Mouse (Mus musculus) liver, adult 2 months (tissue): ENCODE results near the gene Tmcc2. TPM values are rescaled to one million over a fixed set of nuclear protein-coding genes. Genes with fewer than 3 reads are reported as not detected.
A peak's percentile ranks its signal among the peaks of the same experiment; 100 is the strongest.

Source experiments
- DNase-seq: peaks from one replicate; pipeline ENCODE4 v3.0.0-alpha.2; 2011; ENCODE audit warnings: low read depth, low spot score; ENCODE audit errors: extremely low read depth
- H3K27ac ChIP-seq: fragments of 200-500 bp; replicated peaks from 2 replicates; pipeline ENCODE4 v1.5.1; 2012; ENCODE audit warnings: low read depth, mild to moderate bottlenecking, control low read depth, inconsistent platforms, low read length; ENCODE audit not compliant: insufficient read depth
- H3K27me3 ChIP-seq: fragments of 200-500 bp; 2 replicates; pipeline ENCODE4 v1.6.1; 2012; ENCODE audit warnings: mild to moderate bottlenecking, moderate library complexity, low read length, inconsistent platforms; ENCODE audit not compliant: control insufficient read depth, insufficient read depth
- H3K36me3 ChIP-seq: fragments of 200-500 bp; 2 replicates; pipeline ENCODE4 v1.6.1; 2012; ENCODE audit warnings: low read length, inconsistent platforms; ENCODE audit not compliant: control insufficient read depth, insufficient read depth
- H3K4me1 ChIP-seq: fragments of 200-500 bp; 2 replicates; pipeline ENCODE4 v1.6.1; 2011; ENCODE audit warnings: low read length; ENCODE audit not compliant: control insufficient read depth, insufficient read depth
- H3K4me3 ChIP-seq: fragments of 200-500 bp; 2 replicates; pipeline ENCODE4 v1.5.1; 2011; ENCODE audit warnings: low read depth, mild to moderate bottlenecking, control low read depth, low read length, moderate library complexity; ENCODE audit not compliant: insufficient read depth
- H3K79me2 ChIP-seq: fragments of 200-500 bp; 2 replicates; pipeline ENCODE4 v1.6.1; 2012; ENCODE audit warnings: inconsistent platforms, mild to moderate bottlenecking, low read length, moderate library complexity; ENCODE audit not compliant: control insufficient read depth, insufficient read depth
- H3K9ac ChIP-seq: fragments of 200-500 bp; 2 replicates; pipeline ENCODE4 v1.6.1; 2012; ENCODE audit warnings: low read depth, mild to moderate bottlenecking, control low read depth, inconsistent platforms, low read length
- CTCF ChIP-seq: fragments of 200-500 bp; IDR thresholded peaks from 2 replicates; pipeline ENCODE4 v1.5.1; 2011; ENCODE audit warnings: low read depth, low read length, control low read depth
- POLR2A ChIP-seq: fragments of 200-500 bp; IDR thresholded peaks from 2 replicates; pipeline ENCODE4 v1.6.1; 2011; ENCODE audit warnings: low read length, control low read depth; ENCODE audit not compliant: insufficient read depth; ENCODE audit errors: extremely low read depth
- WGBS: fragments of 180-500 bp; shearing (Covaris S2); methylation state at CpG from one replicate; pipeline ENCODE4 v1.1.7; 2018; 5-methylcytosine and 5-hydroxymethylcytosine counted together
- polyA plus RNA-seq: library from polyadenylated mRNA; depleted of rRNA; stranded (reverse); fragments of >200 nt; gene quantifications from 2 replicates; pipeline ENCODE4 v1.2.3, GENCODE M21; 2012
- total RNA-seq: library from RNA; depleted of rRNA; stranded (reverse); fragments of >200 nt; gene quantifications from 2 replicates; pipeline ENCODE4 v1.2.3, GENCODE M21; 2014

The Tmcc2 gene
- total and polyA plus RNA-seq, 2 experiments, result 1.6 to 2.5 TPM

GRCm38 (mm10) chr1:132312703-132313102 lies 78.4 kb downstream of the Tmcc2 start:
- Histone ChIP-seq H3K9ac (no peak overlapping the region), H3K27me3 (no peaks in the 10 kb centered on the region; the same call in 1 of the 2 replicates), H3K79me2 (no peaks in the 10 kb centered on the region), H3K4me3 (no peak overlapping the region), H3K27ac (no peak overlapping the region), H3K36me3 (no peaks in the 10 kb centered on the region), H3K4me1 (peaks cover 5% of the 10 kb centered on the region; the same call in 1 of the 2 replicates)
- DNase-seq, result peak; percentile 57
- TF ChIP-seq CTCF (peak; percentile 52), POLR2A (no peak)
- WGBS, result 49% methylated on average over 3 of the region's 3 CpGs

GRCm38 (mm10) chr1:132312043-132312442 lies 79.0 kb downstream of the Tmcc2 start:
- Histone ChIP-seq H3K36me3 (no peaks in the 10 kb centered on the region), H3K9ac (no peak overlapping the region), H3K27ac (no peak overlapping the region), H3K4me3 (no peak overlapping the region), H3K4me1 (peaks cover 3% of the 10 kb centered on the region; the same call in 1 of the 2 replicates), H3K27me3 (no peaks in the 10 kb centered on the region; the same call in 1 of the 2 replicates), H3K79me2 (no peaks in the 10 kb centered on the region)
- 35% methylated on average over 2 of the region's 2 CpGs for WGBS
- no peak for DNase-seq
- TF ChIP-seq POLR2A (no peak), CTCF (no peak)

- H3K27ac ChIP-seq, result no peak overlapping the region
- 83% methylated on average over 10 of the region's 10 CpGs for WGBS
- TF ChIP-seq POLR2A, result no peak
- TF ChIP-seq CTCF, result no peak
- peaks cover 3% of the 10 kb centered on the region; the same call in 1 of the 2 replicates for H3K4me1 ChIP-seq
- no peak for DNase-seq
- no peaks in the 10 kb centered on the region for H3K79me2 ChIP-seq
- no peak overlapping the region for H3K4me3 ChIP-seq
- H3K9ac ChIP-seq, result no peak overlapping the region
- H3K27me3 ChIP-seq, result no peaks in the 10 kb centered on the region; the same call in 1 of the 2 replicates
- H3K36me3 ChIP-seq, result no peaks in the 10 kb centered on the region
Measured at GRCm38 (mm10) chr1:132311174-132311859, 79.8 kb downstream of the Tmcc2 start.

DNA sequence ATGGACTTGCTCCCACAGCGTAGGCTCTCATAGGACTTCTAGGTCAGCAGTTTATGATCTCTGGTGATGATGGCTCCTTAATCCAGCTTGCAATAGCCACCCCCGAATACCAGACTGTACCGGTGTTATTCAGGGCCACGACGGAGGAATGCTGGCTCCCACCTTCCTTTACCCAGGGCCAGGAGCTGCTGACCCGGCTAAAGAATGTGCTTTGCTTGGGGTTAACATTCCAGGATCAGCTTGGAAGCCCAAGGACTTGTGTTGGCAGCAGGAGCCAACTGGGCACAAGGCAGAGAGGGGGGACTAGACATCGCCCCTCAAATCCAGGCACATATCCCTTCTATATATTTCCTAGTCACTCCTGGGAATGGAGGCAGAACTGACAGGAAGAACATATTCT lies 80.3 kb downstream of the Tmcc2 start:
- Histone ChIP-seq H3K9ac (no peak overlapping the region), H3K36me3 (no peaks in the 10 kb centered on the region), H3K79me2 (no peaks in the 10 kb centered on the region), H3K27ac (no peak overlapping the region), H3K27me3 (no peaks in the 10 kb centered on the region; the same call in 1 of the 2 replicates), H3K4me3 (no peak overlapping the region), H3K4me1 (peaks cover 3% of the 10 kb centered on the region; the same call in 1 of the 2 replicates)
- no peak for DNase-seq
- 75% methylated on average over 7 of the region's 7 CpGs for WGBS
- no peak for TF ChIP-seq CTCF
- TF ChIP-seq POLR2A, result no peak

DNA sequence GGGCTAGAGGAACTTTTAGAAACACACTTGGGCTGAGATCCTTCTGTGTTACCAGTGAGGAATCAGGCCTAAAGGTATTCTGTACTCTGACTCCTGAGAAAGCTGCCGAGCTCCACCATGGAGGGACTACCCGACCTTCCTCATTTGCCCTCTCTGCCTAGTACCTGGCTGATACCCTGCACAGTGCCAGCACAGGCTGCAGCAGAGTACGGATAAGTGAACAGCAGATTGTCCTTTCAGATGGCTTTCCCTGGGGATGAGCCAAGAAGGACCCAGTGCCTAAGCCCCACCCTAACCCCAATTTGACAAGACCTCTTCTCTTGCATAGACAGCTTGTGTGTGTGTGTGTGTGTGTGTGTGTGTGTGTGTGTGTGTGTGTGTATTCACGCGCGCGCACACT lies 82.4 kb downstream of the Tmcc2 start:
- no peak for DNase-seq
- Histone ChIP-seq H3K9ac (no peak overlapping the region), H3K36me3 (no peaks in the 10 kb centered on the region), H3K27me3 (no peaks in the 10 kb centered on the region; the same call in 1 of the 2 replicates), H3K4me1 (no peaks in the 10 kb centered on the region), H3K4me3 (no peak overlapping the region), H3K79me2 (no peaks in the 10 kb centered on the region), H3K27ac (no peak overlapping the region)
- 91% methylated on average over 7 of the region's 7 CpGs for WGBS
- TF ChIP-seq POLR2A (no peak), CTCF (no peak)

DNA sequence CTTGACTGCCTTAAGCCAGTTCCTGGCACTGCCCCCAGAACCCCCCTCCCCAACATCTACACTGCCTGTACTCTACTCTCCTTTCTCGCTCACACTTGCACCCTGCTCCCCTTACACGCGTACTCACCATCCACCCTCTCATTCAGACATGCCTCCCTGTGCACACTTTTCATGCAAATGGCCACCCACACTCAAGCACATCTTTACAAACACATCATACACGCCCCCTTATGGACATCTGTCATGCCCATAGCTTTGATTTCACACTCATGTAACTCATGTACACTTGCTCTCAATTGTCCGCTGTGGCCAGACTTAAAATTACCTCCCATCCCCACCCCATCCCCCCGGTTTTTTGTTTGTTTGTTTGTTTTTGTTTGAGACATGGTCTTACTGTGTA lies 83.1 kb downstream of the Tmcc2 start:
- H3K27me3 ChIP-seq, result no peaks in the 10 kb centered on the region; the same call in 1 of the 2 replicates
- H3K79me2 ChIP-seq, result no peaks in the 10 kb centered on the region
- H3K36me3 ChIP-seq, result no peaks in the 10 kb centered on the region
- no peak for DNase-seq
- H3K9ac ChIP-seq, result no peak overlapping the region
- TF ChIP-seq POLR2A, result no peak
- TF ChIP-seq CTCF, result no peak
- 81% methylated on average over 6 of the region's 6 CpGs for WGBS
- H3K27ac ChIP-seq, result no peak overlapping the region
- no peak overlapping the region for H3K4me3 ChIP-seq
- no peaks in the 10 kb centered on the region for H3K4me1 ChIP-seq
